Mouse (Mus musculus) lung, adult 2 months (tissue): Measurements from ENCODE around the gene Abcb11. TPM values are rescaled to one million over a fixed set of nuclear protein-coding genes. Genes with fewer than 3 reads are reported as not detected.

Experiments
- DNase-seq: peaks from one replicate; pipeline ENCODE4 v3.0.0; 2022
- H3K4me1 ChIP-seq: fragments of 200-500 bp; 2 replicates; pipeline ENCODE4 v1.6.1; 2011; ENCODE audit warnings: low read length; ENCODE audit not compliant: control insufficient read depth, insufficient read depth
- H3K4me3 ChIP-seq: fragments of 200-500 bp; replicated peaks from 2 replicates; pipeline ENCODE3; 2011; ENCODE audit warnings: low read depth, mild to moderate bottlenecking, control low read depth, low read length; ENCODE audit errors: extremely low read depth
- CTCF ChIP-seq: fragments of 200-500 bp; IDR thresholded peaks from 2 replicates; pipeline ENCODE4 v1.5.1; 2011; ENCODE audit warnings: mild to moderate bottlenecking, low read length, control low read depth; ENCODE audit not compliant: insufficient read depth
- POLR2A ChIP-seq: fragments of 200-500 bp; IDR thresholded peaks from 2 replicates; pipeline ENCODE4 v1.6.1; 2011; ENCODE audit warnings: low read depth, mild to moderate bottlenecking, control low read depth, low read length, borderline replicate concordance; ENCODE audit errors: extremely low read depth
- WGBS: fragments of 180-500 bp; shearing (Covaris S2); methylation state at CpG from one replicate; pipeline ENCODE4 v1.1.7; 2018; 5-methylcytosine and 5-hydroxymethylcytosine counted together
- polyA plus RNA-seq: library from polyadenylated mRNA; depleted of rRNA; stranded (reverse); fragments of >200 nt; gene quantifications from 2 replicates; pipeline ENCODE4 v1.2.3, GENCODE M21; 2012

Gene Abcb11
- polyA plus RNA-seq, 1 experiment, result 0.24 TPM

DNA sequence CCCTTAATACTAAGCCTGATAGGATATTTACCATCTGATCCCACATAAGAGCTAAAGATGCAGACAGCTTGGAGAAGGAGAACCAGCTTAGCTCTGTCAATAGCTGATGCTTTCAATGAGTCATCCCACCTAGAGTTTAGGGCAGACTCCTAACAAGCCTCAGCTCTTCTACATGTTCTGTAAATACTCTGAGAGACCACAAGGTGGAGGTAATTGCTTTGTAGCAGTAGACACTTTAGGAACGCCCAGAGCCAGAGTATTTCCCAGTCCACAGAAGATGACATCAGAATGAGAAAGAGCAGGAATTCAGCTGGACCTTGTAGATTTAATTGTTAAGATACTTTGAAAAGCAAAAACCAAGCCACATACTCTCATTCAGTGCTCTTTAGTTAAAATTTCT is 66.5 kb downstream of the Abcb11 start:
- no peak for TF ChIP-seq POLR2A
- TF ChIP-seq CTCF, result no peak
- Histone ChIP-seq H3K4me1 (no peaks in the 10 kb centered on the region), H3K4me3 (no peak overlapping the region)
- no peak for DNase-seq
- 3% methylated on average over 1 of the region's 1 CpGs for WGBS

DNA sequence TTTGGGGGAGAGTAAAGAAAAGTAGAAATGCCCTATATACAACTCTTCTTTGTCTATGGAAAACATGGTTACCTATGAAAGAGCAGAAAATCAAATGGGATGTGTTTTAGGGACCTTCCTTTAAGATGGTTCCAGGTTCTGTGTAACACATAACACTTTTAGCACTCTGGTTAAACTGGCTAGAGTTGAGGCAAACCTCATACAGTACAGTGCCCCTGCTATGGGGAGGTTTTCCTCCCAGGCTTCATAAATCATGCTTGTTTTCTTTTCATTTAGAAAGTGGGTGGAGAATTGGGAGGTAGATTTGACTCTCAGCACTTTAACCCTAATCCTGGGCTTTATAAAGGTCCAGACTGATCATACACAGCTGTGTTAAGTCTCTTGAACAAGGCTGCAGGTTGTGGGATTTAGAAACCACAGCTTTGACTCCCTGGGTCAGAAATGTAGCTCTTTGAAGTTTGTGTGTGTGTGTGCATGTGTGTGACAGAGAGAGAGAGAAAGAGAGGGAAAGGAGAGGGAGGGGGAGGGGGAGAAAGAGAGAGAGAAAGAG is 78.3 kb downstream of the Abcb11 start:
- DNase-seq, result no peak
- H3K4me3 ChIP-seq, result no peak overlapping the region
- no peaks in the 10 kb centered on the region for H3K4me1 ChIP-seq
- TF ChIP-seq CTCF, result no peak
- no peak for TF ChIP-seq POLR2A

DNA sequence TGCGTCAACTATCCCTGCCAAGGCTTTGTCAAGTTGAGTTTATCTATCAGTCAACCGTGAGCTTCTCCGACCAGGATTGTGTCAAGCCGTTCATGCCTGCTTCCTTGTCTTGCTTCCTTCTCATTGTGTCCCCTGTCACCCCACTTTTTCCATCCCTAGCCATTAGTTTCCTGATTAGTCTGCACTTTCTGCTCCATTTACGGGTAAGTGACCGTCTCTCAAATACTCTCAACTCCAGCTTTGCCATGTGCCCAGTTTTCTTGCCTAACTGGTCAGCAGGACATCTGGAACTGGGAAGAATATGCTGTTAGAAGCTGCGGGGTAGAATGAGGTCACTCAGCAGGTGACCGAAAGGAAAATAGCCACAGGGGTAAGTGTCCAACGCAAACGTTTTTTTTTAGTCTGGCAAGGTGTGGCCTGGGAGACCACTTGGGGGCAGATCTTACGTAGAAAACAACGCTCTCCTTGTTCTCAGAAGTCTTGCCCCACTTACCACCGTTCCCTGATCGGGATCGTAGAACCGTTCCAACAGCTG is 94.1 kb downstream of the Abcb11 start:
- 39% methylated on average over 16 of the region's 16 CpGs for WGBS
- TF ChIP-seq CTCF (no peak), POLR2A (no peak)
- Histone ChIP-seq H3K4me1 (no peaks in the 10 kb centered on the region), H3K4me3 (no peak overlapping the region)
- DNase-seq, result no peak

DNA sequence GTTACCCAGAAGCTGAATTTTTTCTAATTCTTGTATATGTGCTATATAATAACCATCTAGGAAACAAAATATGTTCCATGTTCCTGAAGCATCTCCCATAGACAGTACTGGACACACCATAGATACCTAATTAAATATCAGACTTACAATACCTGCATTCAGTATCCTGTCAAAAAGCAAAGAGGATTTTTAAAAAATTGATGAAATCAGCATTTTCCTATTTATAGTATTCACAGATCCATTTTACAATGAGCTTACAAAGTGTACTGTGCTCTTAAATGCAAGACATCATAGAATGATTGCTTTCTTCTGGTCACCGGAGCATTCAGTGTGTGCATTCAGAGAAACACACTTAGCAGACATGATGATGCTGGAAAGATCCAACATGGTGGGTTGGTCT is 95.3 kb downstream of the Abcb11 start:
- 94% methylated on average over 1 of the region's 1 CpGs for WGBS
- TF ChIP-seq CTCF, result no peak
- TF ChIP-seq POLR2A, result no peak
- no peak overlapping the region for H3K4me3 ChIP-seq

DNA sequence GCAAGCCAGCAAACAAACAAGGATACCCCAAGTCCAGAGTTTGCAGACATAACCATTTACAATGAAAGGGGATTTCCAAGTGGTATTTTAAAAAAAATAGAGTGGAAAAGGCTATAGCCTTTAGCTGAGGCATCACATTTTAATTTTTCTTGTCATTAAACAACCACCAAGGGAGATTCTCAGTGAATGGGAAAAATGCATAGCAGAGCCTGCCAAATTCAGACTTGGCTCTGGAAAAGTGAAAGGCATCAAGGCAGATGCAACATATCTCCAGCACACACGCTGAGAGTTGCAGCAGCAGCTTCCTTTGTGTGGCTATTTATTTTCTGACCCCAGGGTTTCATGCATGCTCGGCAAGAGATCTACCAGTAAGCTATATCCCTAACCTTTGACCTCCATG is 97.5 kb downstream of the Abcb11 start:
- Histone ChIP-seq H3K4me3 (no peak overlapping the region), H3K4me1 (no peaks in the 10 kb centered on the region)
- no peak for DNase-seq
- WGBS, result 42% methylated on average over 2 of the region's 2 CpGs
- no peak for TF ChIP-seq CTCF
- no peak for TF ChIP-seq POLR2A

More for the DNA sequence above, 95.3 kb downstream of the Abcb11 start:
- no peaks in the 10 kb centered on the region for H3K4me1 ChIP-seq
- DNase-seq, result no peak

DNA sequence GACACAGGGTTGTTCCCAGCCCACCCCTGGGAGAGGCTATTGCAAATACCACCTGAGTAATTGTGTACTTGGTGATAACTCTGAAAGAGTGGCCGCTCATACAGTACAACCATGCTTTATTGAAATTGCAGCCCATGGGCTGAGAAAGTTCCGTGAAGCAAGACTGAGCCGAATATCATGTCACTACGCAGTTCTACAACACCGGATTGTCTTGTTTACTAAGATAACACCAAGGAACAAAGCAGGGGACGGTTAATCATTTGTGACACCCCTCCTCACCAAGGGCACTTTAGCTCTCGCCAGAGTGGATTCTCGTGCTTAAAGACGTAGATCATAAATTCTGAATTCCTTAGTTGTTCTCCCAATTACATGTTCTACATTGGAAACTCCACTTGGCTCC is 103.1 kb downstream of the Abcb11 start:
- TF ChIP-seq CTCF (no peak), POLR2A (no peak)
- 65% methylated on average over 9 of the region's 9 CpGs for WGBS
- DNase-seq, result no peak
- Histone ChIP-seq H3K4me3 (no peak overlapping the region), H3K4me1 (no peaks in the 10 kb centered on the region)

DNA sequence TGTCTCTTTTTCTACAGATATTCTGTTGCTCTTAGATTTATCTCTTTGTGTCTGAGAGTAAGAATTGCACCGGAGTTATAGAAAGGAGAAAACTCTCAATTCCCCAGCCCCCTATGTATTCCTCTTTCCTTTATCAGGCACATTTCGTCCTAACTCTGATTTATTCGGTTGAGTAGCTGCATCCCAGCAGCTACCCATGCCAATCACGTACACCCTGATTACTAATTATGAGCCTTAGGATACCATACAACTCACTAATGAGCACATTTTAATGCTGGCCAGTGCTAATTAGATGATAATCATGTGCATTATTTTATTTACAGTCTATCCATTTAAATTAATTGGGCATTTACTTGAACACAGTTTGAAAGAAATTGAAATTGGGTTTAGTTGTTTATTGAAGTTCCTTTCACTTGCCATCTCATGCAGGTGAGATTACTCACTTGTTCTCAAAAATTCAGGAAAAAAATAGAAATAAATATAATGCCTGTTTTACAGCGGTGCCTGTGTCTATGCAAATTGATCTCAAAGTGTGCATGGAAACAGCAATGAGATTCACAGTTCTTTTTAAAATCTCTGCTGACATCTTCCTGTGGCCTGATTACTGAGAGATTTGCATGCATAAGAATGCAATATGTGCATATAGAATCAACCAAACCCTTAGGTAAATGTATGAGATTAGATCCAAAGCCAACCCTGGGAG is 107.3 kb downstream of the Abcb11 start:
- TF ChIP-seq CTCF (no peak), POLR2A (no peak)

DNA sequence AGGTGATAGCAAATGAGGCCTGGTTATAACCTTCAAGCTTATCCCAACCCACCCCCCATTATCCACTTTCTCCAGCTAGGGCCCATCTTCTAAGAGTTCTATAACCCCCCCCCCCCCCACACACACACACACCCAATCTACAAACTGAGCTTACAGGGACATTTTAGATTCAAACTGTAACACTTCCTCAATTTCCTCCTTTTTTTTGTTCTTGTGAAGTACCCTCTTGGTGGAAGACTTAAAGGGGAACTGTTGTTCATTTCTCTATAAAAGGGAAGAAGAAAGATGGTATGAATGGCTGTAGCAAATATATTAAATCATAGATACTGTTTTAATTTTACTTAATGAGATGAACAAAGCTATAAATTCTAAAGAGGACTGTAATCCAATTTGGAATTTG is 110.3 kb downstream of the Abcb11 start:
- TF ChIP-seq CTCF, result no peak
- no peak for DNase-seq
- no peak overlapping the region for H3K4me3 ChIP-seq
- H3K4me1 ChIP-seq, result no peaks in the 10 kb centered on the region

More for the DNA sequence above, 107.3 kb downstream of the Abcb11 start:
- H3K4me1 ChIP-seq, result no peaks in the 10 kb centered on the region
- WGBS, result 89% methylated on average over 5 of the region's 5 CpGs
- H3K4me3 ChIP-seq, result no peak overlapping the region
- no peak for DNase-seq

DNA sequence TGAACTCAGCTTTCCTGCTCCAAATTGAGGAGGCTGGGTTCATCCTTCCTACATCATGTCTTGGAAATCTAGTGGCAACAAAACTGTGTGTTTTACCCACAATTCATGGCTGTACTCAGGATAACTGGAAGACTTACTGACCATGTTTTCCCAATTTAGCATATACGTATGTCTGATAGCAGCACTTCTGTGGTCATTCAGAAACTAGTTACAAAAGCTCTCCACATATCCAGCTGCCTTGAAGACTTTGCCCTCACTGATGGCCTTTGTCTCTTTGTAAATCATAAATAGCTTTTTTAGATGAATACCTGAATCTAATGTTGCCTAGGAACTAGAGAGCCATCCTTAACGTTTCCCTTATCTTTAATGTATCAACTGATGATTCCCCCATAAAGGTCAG is 112.3 kb downstream of the Abcb11 start:
- no peak for TF ChIP-seq CTCF
- no peak for DNase-seq
- 70% methylated on average over 2 of the region's 2 CpGs for WGBS
- H3K4me3 ChIP-seq, result no peak overlapping the region
- H3K4me1 ChIP-seq, result no peaks in the 10 kb centered on the region

DNA sequence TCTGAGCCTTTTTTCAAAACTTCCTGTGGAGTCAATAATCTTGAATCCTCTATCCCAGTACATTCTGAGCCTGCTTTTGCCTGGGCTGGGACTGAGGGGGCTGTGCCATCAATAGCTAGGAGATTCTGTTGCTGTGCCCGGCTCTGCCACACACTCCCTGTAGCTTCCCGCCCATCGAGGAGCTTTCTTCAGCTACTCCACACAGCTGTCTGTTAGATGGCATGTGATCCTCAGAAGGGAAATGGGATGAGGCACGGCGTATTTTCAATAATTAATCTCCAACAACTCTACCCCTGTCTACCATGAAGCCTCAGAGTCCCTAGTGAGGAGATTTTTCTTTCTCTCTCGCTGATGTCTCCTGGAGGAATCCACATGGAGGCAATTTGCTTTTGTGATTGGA is 113.8 kb downstream of the Abcb11 start:
- DNase-seq, result no peak
- 85% methylated on average over 6 of the region's 6 CpGs for WGBS
- Histone ChIP-seq H3K4me1 (no peaks in the 10 kb centered on the region), H3K4me3 (no peak overlapping the region)
- TF ChIP-seq POLR2A (no peak), CTCF (no peak)
